22 mouse cellular contexts compared by ENCODE assay signal in genomic region chr9:66236615-66237014, GRCm38 (mm10).
A peak's percentile ranks its signal among the peaks of the same experiment; 100 is the strongest.
DNase-seq lines count a peak whose midpoint lies in the region; ATAC-seq and TF ChIP-seq lines count a peak whose summit lies in the region.
"Had no signal": no experiment of that assay in that cellular context is flagged by ENCODE, and none has a peak within 500 bp of the region (broad histone marks: within the 10 kb centered on the region; RNA-seq: fewer than 3 reads in every experiment).

No protein-coding gene starts in this region.

- TF ChIP-seq EP300 in lung, postnatal 0 days (IDR thresholded peaks at IDR 0.05) = 0 out of 2 replicates have a peak, but pooled peaks have one; percentile 32

- no peak overlapping the region for H3K4me2 ChIP-seq in embryonic facial prominence, embryonic 11.5 days (ENCODE audit: low read depth, low read length)
- H3K4me2 ChIP-seq in lung, postnatal 0 days (replicated peaks; ENCODE audit: low read depth, low read length) = no peak overlapping the region
- no peak overlapping the region for H3K4me2 ChIP-seq in embryonic facial prominence, embryonic 14.5 days (ENCODE audit: low read depth, low read length)
- H3K4me2 ChIP-seq: embryonic facial prominence, embryonic 12.5 days; embryonic facial prominence, embryonic 15.5 days; forebrain, embryonic 12.5 days had no signal

- ATAC-seq in embryonic facial prominence, embryonic 11.5 days (replicated peaks; ENCODE audit: insufficient number of reproducible peaks, low FRiP score, low TSS enrichment, low read depth) = no peak
- ATAC-seq in lung, postnatal 0 days = peak; percentile 8; the same call in 1 of the 2 replicates
- peak; percentile 67; the same call in 1 of the 2 replicates for ATAC-seq in embryonic facial prominence, embryonic 14.5 days (ENCODE audit: low read depth)
- ATAC-seq: activated CD4-positive, CD25-positive, alpha-beta regulatory T cell, adult 4 months; forebrain, embryonic 14.5 days; forebrain, embryonic 16.5 days; Patski had no signal

- H3K4me1 ChIP-seq in embryonic facial prominence, embryonic 11.5 days (ENCODE audit: control insufficient read depth, insufficient read depth, low read length) = no peaks in the 10 kb centered on the region
- H3K4me1 ChIP-seq in embryonic facial prominence, embryonic 10.5 days = peaks cover 22% of the 10 kb centered on the region
- no peaks in the 10 kb centered on the region; the same call in 1 of the 2 replicates for H3K4me1 ChIP-seq in lung, postnatal 0 days (ENCODE audit: insufficient read depth, low read depth, low read length)
- peaks cover 6% of the 10 kb centered on the region; the same call in 1 of the 2 replicates for H3K4me1 ChIP-seq in embryonic facial prominence, embryonic 14.5 days (ENCODE audit: control insufficient read depth, insufficient read depth, low read length)
- H3K4me1 ChIP-seq: embryonic facial prominence, embryonic 12.5 days; forebrain, embryonic 12.5 days had no signal

- TF ChIP-seq CTCF in lung, postnatal 0 days (IDR thresholded peaks at IDR 0.05) = no peak

- peak; percentile 40 for DNase-seq in embryonic facial prominence, embryonic 11.5 days (ENCODE audit: low spot score)
- no peak for DNase-seq in embryonic facial prominence, embryonic 10.5 days (ENCODE audit: low spot score)
- peak; percentile 72 for DNase-seq in lung, postnatal 0 days (ENCODE audit: low spot score)
- no peak for DNase-seq in lung, adult 18-20 months
- peak; percentile 79 for DNase-seq in embryonic facial prominence, embryonic 14.5 days (ENCODE audit: low spot score)
- DNase-seq in layer of hippocampus, postnatal 14 days (ENCODE audit: low spot score in 2 of 2) = no peak
- DNase-seq: adrenal gland, adult 8-10 months; adrenal gland, postnatal 14 days; adrenal gland, postnatal 36 days; cerebellum, adult 11-12 months; cerebellum, adult 2 months; cerebellum, adult 9-10 months; cerebellum, postnatal 10 days; cerebellum, postnatal 25 days had no signal

- no peak overlapping the region for H3K9ac ChIP-seq in embryonic facial prominence, embryonic 11.5 days (replicated peaks; ENCODE audit: low read length)
- no peak overlapping the region for H3K9ac ChIP-seq in lung, postnatal 0 days (replicated peaks; ENCODE audit: low read depth)
- no peak overlapping the region for H3K9ac ChIP-seq in embryonic facial prominence, embryonic 14.5 days (ENCODE audit: low read depth, low read length)
- H3K9ac ChIP-seq: embryonic facial prominence, embryonic 12.5 days; embryonic facial prominence, embryonic 15.5 days; forebrain, embryonic 12.5 days had no signal

- no peak overlapping the region for H3K27ac ChIP-seq in embryonic facial prominence, embryonic 11.5 days (replicated peaks; ENCODE audit: low read depth, low read length)
- H3K27ac ChIP-seq in embryonic facial prominence, embryonic 10.5 days (replicated peaks) = no peak overlapping the region
- H3K27ac ChIP-seq in lung, postnatal 0 days (ENCODE audit: low read length) = no peak overlapping the region
- no peak overlapping the region for H3K27ac ChIP-seq in embryonic facial prominence, embryonic 14.5 days (replicated peaks; ENCODE audit: low read depth, low read length)
- H3K27ac ChIP-seq: embryonic facial prominence, embryonic 12.5 days; embryonic facial prominence, embryonic 15.5 days; forebrain, embryonic 12.5 days had no signal

- H3K36me3 ChIP-seq in embryonic facial prominence, embryonic 11.5 days (replicated peaks; ENCODE audit: control insufficient read depth, insufficient read depth, low read depth, low read length) = no peaks in the 10 kb centered on the region
- H3K36me3 ChIP-seq in embryonic facial prominence, embryonic 10.5 days (replicated peaks) = no peaks in the 10 kb centered on the region
- H3K36me3 ChIP-seq in lung, postnatal 0 days (ENCODE audit: insufficient read depth, low read length) = no peaks in the 10 kb centered on the region
- H3K36me3 ChIP-seq in embryonic facial prominence, embryonic 14.5 days (ENCODE audit: control insufficient read depth, insufficient read depth, low read length) = no peaks in the 10 kb centered on the region
- H3K36me3 ChIP-seq: embryonic facial prominence, embryonic 12.5 days; embryonic facial prominence, embryonic 15.5 days; forebrain, embryonic 12.5 days had no signal

- WGBS in embryonic facial prominence, embryonic 11.5 days = 59% methylated on average over 2 of the region's 2 CpGs
- 73% methylated on average over 2 of the region's 2 CpGs for WGBS in embryonic facial prominence, embryonic 10.5 days
- WGBS in lung, postnatal 0 days = 44% methylated on average over 2 of the region's 2 CpGs
- WGBS in embryonic facial prominence, embryonic 14.5 days = 50% methylated on average over 2 of the region's 2 CpGs

- H3K27me3 ChIP-seq in embryonic facial prominence, embryonic 11.5 days (ENCODE audit: control insufficient read depth, insufficient read depth, low read length) = no peaks in the 10 kb centered on the region
- no peaks in the 10 kb centered on the region for H3K27me3 ChIP-seq in embryonic facial prominence, embryonic 10.5 days (replicated peaks; ENCODE audit: low read depth, poor library complexity, severe bottlenecking)
- no peaks in the 10 kb centered on the region for H3K27me3 ChIP-seq in lung, postnatal 0 days (replicated peaks; ENCODE audit: insufficient read depth, low read length)
- no peaks in the 10 kb centered on the region for H3K27me3 ChIP-seq in embryonic facial prominence, embryonic 14.5 days (replicated peaks; ENCODE audit: control insufficient read depth, insufficient read depth, low read length)
- H3K27me3 ChIP-seq: embryonic facial prominence, embryonic 12.5 days; embryonic facial prominence, embryonic 15.5 days; forebrain, embryonic 12.5 days; Patski had no signal

- H3K9me3 ChIP-seq in embryonic facial prominence, embryonic 11.5 days (replicated peaks; ENCODE audit: control insufficient read depth, low read length) = no peaks in the 10 kb centered on the region
- no peaks in the 10 kb centered on the region for H3K9me3 ChIP-seq in embryonic facial prominence, embryonic 10.5 days
- H3K9me3 ChIP-seq in lung, postnatal 0 days (ENCODE audit: low read length) = no peaks in the 10 kb centered on the region
- H3K9me3 ChIP-seq in embryonic facial prominence, embryonic 14.5 days (ENCODE audit: control insufficient read depth, low read length) = no peaks in the 10 kb centered on the region
- H3K9me3 ChIP-seq: embryonic facial prominence, embryonic 12.5 days; embryonic facial prominence, embryonic 15.5 days; forebrain, embryonic 12.5 days had no signal

- no peak overlapping the region for H3K4me3 ChIP-seq in embryonic facial prominence, embryonic 11.5 days (ENCODE audit: low read depth, low read length)
- H3K4me3 ChIP-seq in embryonic facial prominence, embryonic 10.5 days = no peak overlapping the region
- H3K4me3 ChIP-seq in lung, postnatal 0 days (ENCODE audit: low read depth, low read length) = no peak overlapping the region
- H3K4me3 ChIP-seq in embryonic facial prominence, embryonic 14.5 days (ENCODE audit: low read depth, low read length) = no peak overlapping the region
- H3K4me3 ChIP-seq: embryonic facial prominence, embryonic 12.5 days; embryonic facial prominence, embryonic 15.5 days; erythroblast, embryonic 14.5 days; forebrain, embryonic 12.5 days had no signal

Comparison
In these comparisons a context has a peak if more than half of its experiments do, and no peak if none do; other contexts are left out.
1. DNase-seq: peak in embryonic facial prominence, embryonic 11.5 days (single experiment), lung, postnatal 0 days (single experiment) and embryonic facial prominence, embryonic 14.5 days (single experiment); none in embryonic facial prominence, embryonic 10.5 days (single experiment), lung, adult 18-20 months (0 of 2) and layer of hippocampus, postnatal 14 days (0 of 2).